ENCODE assay signal across 8 mouse cellular contexts in genomic region chr2:128572726-128573624, GRCm38 (mm10). TPM values are rescaled to one million over a fixed set of nuclear protein-coding genes. Genes with fewer than 3 reads are reported as not detected.
DNase-seq lines count a peak whose midpoint lies in the region; ATAC-seq and TF ChIP-seq lines count a peak whose summit lies in the region.

No protein-coding gene starts in this region.

- ATAC-seq in Patski: peak; percentile 54
- peak; percentile 90 for ATAC-seq in frontal cortex, adult (ENCODE audit: low TSS enrichment)
- ATAC-seq in hindbrain, postnatal 0 days: peak; percentile 77
- peak; percentile 81 for ATAC-seq in megakaryocyte-erythroid progenitor cell, adult 5-6 weeks (replicated peaks; ENCODE audit: low FRiP score, low TSS enrichment, poor library complexity, severe bottlenecking)

- DNase-seq in Patski (ENCODE audit: low read depth, low spot score): no peak
- DNase-seq in cerebellum, adult 8-10 months: peak; percentile 76
- peak; percentile 93 for DNase-seq in hindbrain, postnatal 0 days (ENCODE audit: low spot score)
- DNase-seq in layer of hippocampus, postnatal 36 days: peak; percentile 69 to 77
- peak; percentile 86 to 91 for DNase-seq in right cerebral cortex, postnatal 10 days (ENCODE audit: low spot score in 2 of 2)
- DNase-seq in urinary bladder, adult 2 months (ENCODE audit: low spot score): peak; percentile 37

- H3K9me3 ChIP-seq in hindbrain, postnatal 0 days (ENCODE audit: low read length): no peaks in the 10 kb centered on the region

- H3K36me3 ChIP-seq in hindbrain, postnatal 0 days (ENCODE audit: insufficient read depth, low read length): no peaks in the 10 kb centered on the region

- H3K4me1 ChIP-seq in hindbrain, postnatal 0 days (ENCODE audit: insufficient read depth, low read length): no peaks in the 10 kb centered on the region

- TF ChIP-seq CTCF in Patski (IDR thresholded peaks at IDR 0.05): peak; percentile 92
- peak; percentile 99 for TF ChIP-seq CTCF in hindbrain, postnatal 0 days (IDR thresholded peaks at IDR 0.05; ENCODE audit: low read depth)

- 47% methylated on average over 16 of the region's 16 CpGs for WGBS in hindbrain, postnatal 0 days

- H3K9ac ChIP-seq in hindbrain, postnatal 0 days (replicated peaks; ENCODE audit: low read length): no peak overlapping the region

- POLR2A ChIA-PET in Patski (lab: Charles Lee): no interaction called here

- no peak overlapping the region for H3K27ac ChIP-seq in hindbrain, postnatal 0 days

- H3K27me3 ChIP-seq in Patski: no peaks in the 10 kb centered on the region
- no peaks in the 10 kb centered on the region for H3K27me3 ChIP-seq in hindbrain, postnatal 0 days (ENCODE audit: insufficient read depth, low read length)

- H3K4me3 ChIP-seq in hindbrain, postnatal 0 days (ENCODE audit: low read length): no peak overlapping the region

- in situ Hi-C loops in Patski (cut with MboI; ENCODE audit: low pct_unique_long_range_greater_than_20kb): loop anchor here (5.0 to 10.0 kb wide), 4 partner anchors 168 to 681 kb away; no protein-coding TSS in a partner anchor

- CTCF ChIA-PET in Patski (lab: Charles Lee): interaction anchor here (0.6 to 1.9 kb wide), 13 partner anchors 18 to 683 kb away, joined by 3 to 6 read pairs (median 4); no protein-coding TSS in a partner anchor

- H3K4me2 ChIP-seq in hindbrain, postnatal 0 days (ENCODE audit: low read depth, low read length): no peak overlapping the region

RNA-seq across cellular contexts. Expression of gene Spdye4c, which starts 18.0 kb away (rescaled TPM):
- polyA plus RNA-seq in Patski (2021): not detected
- total RNA-seq in hindbrain, postnatal 0 days (2014; rRNA removed): not detected in 2 replicates
- not detected in 2 replicates for polyA plus RNA-seq in hindbrain, postnatal 0 days (2015; fragmentation: Nextera tagmentation; extraction: Ambion mirVana)
- total RNA-seq in layer of hippocampus, postnatal 36 days (2021): not detected
- not detected in 2 replicates for total RNA-seq in megakaryocyte-erythroid progenitor cell, adult 5-6 weeks (2014; fragmentation: Nextera tagmentation)
- not detected in 2 replicates for total RNA-seq in megakaryocyte-erythroid progenitor cell, adult 5-6 weeks (2017)
- not detected in 2 replicates for polyA plus RNA-seq in urinary bladder, adult 2 months (2012; rRNA removed)
